Mouse (Mus musculus): ENCODE measurements at regions not wholly inside any gene's neighbourhood (a gene's known extent, or its start where the extent isn't known, plus 50 kb on each side); places are given as distances from the start of the nearest gene placed in this dataset.

DNA sequence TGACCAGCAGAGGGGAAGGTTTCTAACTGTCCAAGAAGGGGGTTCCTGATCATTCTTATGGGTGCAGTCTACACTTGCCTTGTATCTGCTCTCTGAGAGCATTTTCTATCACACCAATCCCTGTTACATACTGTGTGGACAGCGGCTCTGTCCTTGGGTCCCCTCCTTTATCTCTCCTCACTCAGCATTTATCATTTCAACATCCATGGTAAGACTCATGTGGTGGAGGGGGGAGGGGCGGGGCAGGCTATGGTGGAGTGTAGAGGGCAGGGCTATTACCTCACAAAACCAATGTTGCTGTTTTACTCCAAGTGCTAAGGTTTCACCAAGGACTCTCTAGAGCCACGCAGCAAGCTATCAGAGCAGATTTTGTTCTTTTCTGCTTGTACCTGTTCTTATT, 65.9 kb upstream of the Gpr6 start:
- TF ChIP-seq CTCF (IDR thresholded peaks at IDR 0.05; ENCODE audit: low read depth) = no peak
- TF ChIP-seq EP300 (IDR thresholded peaks at IDR 0.05; ENCODE audit: low read depth) = no peak

Measured in liver, embryonic 14.5 days (tissue).